Comparison of ENCODE assay signal across 9 mouse cellular contexts in genomic region chr13:91179174-91179899, GRCm38 (mm10). TPM values are rescaled to one million over a fixed set of nuclear protein-coding genes. Genes with fewer than 3 reads are reported as not detected.
A peak's percentile ranks its signal among the peaks of the same experiment; 100 is the strongest.
DNase-seq lines count a peak whose midpoint lies in the region; ATAC-seq and TF ChIP-seq lines count a peak whose summit lies in the region.
"Had no signal": no experiment of that assay in that cellular context is flagged by ENCODE, and none has a peak within 500 bp of the region (broad histone marks: within the 10 kb centered on the region; RNA-seq: fewer than 3 reads in every experiment).

No protein-coding gene starts in this region.

- H3K36me3 ChIP-seq in forebrain, postnatal 0 days (ENCODE audit: insufficient read depth): no peaks in the 10 kb centered on the region
- H3K36me3 ChIP-seq in midbrain, embryonic 14.5 days (ENCODE audit: control insufficient read depth, insufficient read depth, low read length): no peaks in the 10 kb centered on the region
- H3K36me3 ChIP-seq in heart, embryonic 11.5 days (ENCODE audit: control insufficient read depth, insufficient read depth, low read length): no peaks in the 10 kb centered on the region
- H3K36me3 ChIP-seq: liver, embryonic 15.5 days had no signal

- H3K4me1 ChIP-seq in forebrain, postnatal 0 days (ENCODE audit: insufficient read depth): peaks cover 16% of the 10 kb centered on the region
- peaks cover 14% of the 10 kb centered on the region for H3K4me1 ChIP-seq in midbrain, embryonic 14.5 days (ENCODE audit: control insufficient read depth, insufficient read depth, low read length)
- H3K4me1 ChIP-seq in heart, embryonic 11.5 days (ENCODE audit: control insufficient read depth, insufficient read depth, low read length): no peaks in the 10 kb centered on the region

- intact Hi-C loops in gastrocnemius, adult 2 months (cut with DNase I): no loop called here

- no peak overlapping the region for H3K9ac ChIP-seq in forebrain, postnatal 0 days
- H3K9ac ChIP-seq in midbrain, embryonic 14.5 days (replicated peaks; ENCODE audit: low read length): no peak overlapping the region
- H3K9ac ChIP-seq in heart, embryonic 11.5 days (ENCODE audit: low read depth, low read length): no peak overlapping the region
- H3K9ac ChIP-seq: liver, embryonic 15.5 days had no signal

- no peaks in the 10 kb centered on the region for H3K9me3 ChIP-seq in forebrain, postnatal 0 days (ENCODE audit: low read length)
- H3K9me3 ChIP-seq in midbrain, embryonic 14.5 days (ENCODE audit: control insufficient read depth, low read length): no peaks in the 10 kb centered on the region
- H3K9me3 ChIP-seq in heart, embryonic 11.5 days (replicated peaks; ENCODE audit: control insufficient read depth, low read length): no peaks in the 10 kb centered on the region
- H3K9me3 ChIP-seq: liver, embryonic 15.5 days had no signal

- WGBS in forebrain, postnatal 0 days: 18% methylated on average over 8 of the region's 8 CpGs
- 40% methylated on average over 8 of the region's 8 CpGs for WGBS in midbrain, embryonic 14.5 days
- 75% methylated on average over 8 of the region's 8 CpGs for WGBS in heart, embryonic 11.5 days (ENCODE audit: insufficient replicate concordance)

- DNase-seq in gastrocnemius, adult 2 months: no peak
- DNase-seq in gastrocnemius, postnatal 10 days: no peak
- peak; percentile 41 for DNase-seq in cerebellum, adult 9-10 months
- DNase-seq in forebrain, postnatal 0 days: peak; percentile 31
- peak; percentile 24 for DNase-seq in midbrain, embryonic 14.5 days
- DNase-seq in adrenal gland, adult 8-10 months: no peak
- no peak for DNase-seq in lung, adult 18-20 months

- ATAC-seq in forebrain, postnatal 0 days: peak; percentile 66
- ATAC-seq in midbrain, embryonic 14.5 days (ENCODE audit: low FRiP score, low TSS enrichment): peak; percentile 18
- no peak for ATAC-seq in heart, embryonic 11.5 days (replicated peaks; ENCODE audit: insufficient number of reproducible peaks, low FRiP score, low TSS enrichment)

- H3K27ac ChIP-seq in gastrocnemius, adult 2 months: peak overlapping the region; percentile 61
- H3K27ac ChIP-seq in forebrain, postnatal 0 days (ENCODE audit: low read depth, low read length): peak overlapping the region; percentile 59
- 0 out of 2 replicates have a peak overlapping the region, but pooled peaks have one; percentile 56 for H3K27ac ChIP-seq in midbrain, embryonic 14.5 days (replicated peaks; ENCODE audit: low read depth, low read length)
- H3K27ac ChIP-seq in heart, embryonic 11.5 days (ENCODE audit: low read depth, low read length): no peak overlapping the region
- H3K27ac ChIP-seq: liver, embryonic 15.5 days had no signal

- H3K27me3 ChIP-seq in forebrain, postnatal 0 days (ENCODE audit: insufficient read depth, low read length): no peaks in the 10 kb centered on the region
- no peaks in the 10 kb centered on the region for H3K27me3 ChIP-seq in midbrain, embryonic 14.5 days (ENCODE audit: control insufficient read depth, insufficient read depth, low read length)
- no peaks in the 10 kb centered on the region for H3K27me3 ChIP-seq in heart, embryonic 11.5 days (ENCODE audit: control insufficient read depth, insufficient read depth, low read length)
- H3K27me3 ChIP-seq: liver, embryonic 15.5 days had no signal

- no peak for TF ChIP-seq CTCF in gastrocnemius, adult 2 months (IDR thresholded peaks at IDR 0.05)
- TF ChIP-seq CTCF in forebrain, postnatal 0 days (IDR thresholded peaks at IDR 0.05; ENCODE audit: low read depth): no peak

- 0 out of 2 replicates have a peak overlapping the region, but pooled peaks have one; percentile 5 for H3K4me2 ChIP-seq in forebrain, postnatal 0 days (ENCODE audit: low read depth)
- no peak overlapping the region for H3K4me2 ChIP-seq in midbrain, embryonic 14.5 days (ENCODE audit: low read length)
- no peak overlapping the region for H3K4me2 ChIP-seq in heart, embryonic 11.5 days
- H3K4me2 ChIP-seq: liver, embryonic 15.5 days had no signal

- H3K4me3 ChIP-seq in gastrocnemius, adult 2 months: 0 out of 2 replicates have a peak overlapping the region, but pooled peaks have one; percentile 15
- H3K4me3 ChIP-seq in forebrain, postnatal 0 days (ENCODE audit: low read depth, low read length): no peak overlapping the region
- H3K4me3 ChIP-seq in midbrain, embryonic 14.5 days (replicated peaks; ENCODE audit: low read depth, low read length): no peak overlapping the region
- H3K4me3 ChIP-seq in heart, embryonic 11.5 days (ENCODE audit: low read depth, low read length): no peak overlapping the region
- H3K4me3 ChIP-seq: liver, embryonic 15.5 days had no signal

RNA-seq across cellular contexts. Expression of gene Atg10, which starts 44.4 kb away (rescaled TPM):
- 10 to 100 TPM in 1 of 2 experiments, 1 to 10 TPM in 1; 9.6 to 14.9 TPM for total RNA-seq in gastrocnemius, adult 2 months (2021)
- 10 to 100 TPM; 13.9 to 16.3 TPM for total RNA-seq in gastrocnemius, postnatal 10 days (2021)
- total RNA-seq in forebrain, postnatal 0 days (2014; rRNA removed): 5.2 and 7.5 TPM in 2 replicates
- 7.6 and 10.7 TPM in 2 replicates for polyA plus RNA-seq in forebrain, postnatal 0 days (2015; fragmentation: Nextera tagmentation; extraction: Ambion mirVana)
- 14.2 and 14.5 TPM in 2 replicates for polyA plus RNA-seq in midbrain, embryonic 14.5 days (2014; fragmentation: Nextera tagmentation; extraction: Ambion mirVana)
- total RNA-seq in adrenal gland, adult 8-10 months (2022): 10 to 100 TPM; 13.3 to 23.6 (median 21.1) TPM
- 22.7 and 23.0 TPM in 2 replicates for polyA plus RNA-seq in heart, embryonic 11.5 days (2014; fragmentation: Nextera tagmentation; extraction: Ambion mirVana)

Comparison
In these comparisons a context has a peak if more than half of its experiments do, and no peak if none do; other contexts are left out.
1. DNase-seq: peak in cerebellum, adult 9-10 months (single experiment), forebrain, postnatal 0 days (single experiment) and midbrain, embryonic 14.5 days (single experiment); none in gastrocnemius, adult 2 months (single experiment), gastrocnemius, postnatal 10 days (single experiment), adrenal gland, adult 8-10 months (single experiment) and lung, adult 18-20 months (0 of 2).